Mouse (Mus musculus) cerebellum, adult 2 months (tissue): ENCODE measurements around the gene Sult1a1.

Experiments
- CTCF ChIP-seq: fragments of 200-500 bp; IDR thresholded peaks from 2 replicates; pipeline ENCODE4 v1.5.1; 2011; ENCODE audit warnings: low read depth, mild to moderate bottlenecking, control low read depth, low read length, moderate library complexity, borderline replicate concordance; ENCODE audit not compliant: insufficient read depth
- POLR2A ChIP-seq: fragments of 200-500 bp; IDR thresholded peaks from 2 replicates; pipeline ENCODE4 v1.6.1; 2011; ENCODE audit warnings: low read length, control low read depth, borderline replicate concordance; ENCODE audit not compliant: insufficient read depth

DNA sequence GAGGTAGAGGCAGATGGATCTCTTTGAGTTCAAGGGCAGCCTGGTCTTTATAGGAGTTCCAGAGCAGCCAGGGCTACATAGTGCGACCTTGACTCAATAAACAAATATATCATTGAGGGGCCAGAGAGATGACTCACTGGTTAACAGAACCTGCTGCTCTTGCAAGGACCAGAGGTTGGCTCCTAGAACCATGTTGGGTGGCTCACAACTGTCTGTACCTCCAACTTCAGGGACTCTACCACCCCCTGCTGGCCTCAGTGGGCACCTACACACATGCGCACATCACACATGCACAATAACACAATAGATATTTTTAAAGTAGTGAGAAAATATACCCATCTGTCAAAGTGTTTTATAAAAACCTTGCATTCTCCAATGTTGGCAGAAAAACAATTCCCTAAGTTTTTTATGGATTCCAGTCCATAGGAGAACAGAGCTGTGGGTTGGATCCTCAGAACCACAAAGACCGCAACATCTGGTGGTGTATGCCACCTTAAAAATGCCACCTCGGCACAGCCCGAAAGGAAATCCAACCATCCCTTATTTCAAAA lies 42.6 kb upstream of the Sult1a1 start:
- TF ChIP-seq CTCF (no peak), POLR2A (no peak)
